Mouse (Mus musculus) embryonic facial prominence, embryonic 12.5 days (tissue): ENCODE measurements around the gene Fos. TPM values are rescaled to one million over a fixed set of nuclear protein-coding genes. Genes with fewer than 3 reads are reported as not detected.

Source experiments
- ATAC-seq: fragments of 200-750 bp; cut with Nextera tagmentation; 2 replicates; pipeline ENCODE4 v1.8.0; 2017; ENCODE audit not compliant: insufficient number of reproducible peaks, insufficient read depth, low FRiP score, low TSS enrichment
- H3K27ac ChIP-seq: fragments of 300-500 bp; sonication (generic); 2 replicates; pipeline ENCODE4 v1.5.1; 2016; ENCODE audit warnings: mild to moderate bottlenecking
- H3K27me3 ChIP-seq: fragments of 300-500 bp; sonication (generic); 2 replicates; pipeline ENCODE4 v1.6.1; 2016; ENCODE audit warnings: mild to moderate bottlenecking, moderate library complexity
- H3K36me3 ChIP-seq: fragments of 300-500 bp; sonication (generic); 2 replicates; pipeline ENCODE4 v1.6.1; 2016; ENCODE audit warnings: mild to moderate bottlenecking
- H3K4me1 ChIP-seq: fragments of 300-500 bp; sonication (generic); 2 replicates; pipeline ENCODE4 v1.6.1; 2016
- H3K4me2 ChIP-seq: fragments of 300-500 bp; sonication (generic); replicated peaks from 2 replicates; pipeline ENCODE4 v1.6.1; 2016; ENCODE audit warnings: mild to moderate bottlenecking, moderate library complexity
- H3K4me3 ChIP-seq: fragments of 300-500 bp; sonication (generic); 2 replicates; pipeline ENCODE4 v1.5.1; 2016; ENCODE audit warnings: mild to moderate bottlenecking
- H3K9ac ChIP-seq: fragments of 300-500 bp; sonication (generic); 2 replicates; pipeline ENCODE4 v1.6.1; 2016; ENCODE audit warnings: mild to moderate bottlenecking, moderate library complexity
- H3K9me3 ChIP-seq: fragments of 300-500 bp; sonication (generic); 2 replicates; pipeline ENCODE4 v1.6.1; 2016; ENCODE audit warnings: mild to moderate bottlenecking, moderate library complexity
- WGBS: fragments of 180-500 bp; shearing (Covaris S2); methylation state at CpG from one replicate; pipeline ENCODE4 v1.1.7; 2016; 5-methylcytosine and 5-hydroxymethylcytosine counted together
- polyA plus RNA-seq: library from polyadenylated mRNA; unstranded; fragments of >200 nt; fragmentation: Nextera tagmentation; extraction: Ambion mirVana; gene quantifications from 2 replicates; pipeline ENCODE4 v1.2.1, GENCODE M21; 2016

Fos gene
- polyA plus RNA-seq, 1 experiment from 2014 or later: 3.5 TPM

- Histone ChIP-seq H3K9me3 (no peaks in the 10 kb centered on the region), H3K36me3 (no peaks in the 10 kb centered on the region), H3K4me2 (no peak overlapping the region), H3K27me3 (peaks cover 23% of the 10 kb centered on the region), H3K4me1 (peaks cover 13% of the 10 kb centered on the region; the same call in 1 of the 2 replicates), H3K9ac (no peak overlapping the region), H3K4me3 (no peak overlapping the region), H3K27ac (no peak overlapping the region)
- no peak for ATAC-seq
- 65% methylated on average over 3 of the region's 3 CpGs for WGBS
Observed at GRCm38 (mm10) chr12:85477804-85478203, 4.1 kb downstream of the Fos start.

GRCm38 (mm10) chr12:85478696-85479095 is 5.0 kb downstream of the Fos start:
- H3K4me3 ChIP-seq: no peak overlapping the region
- ATAC-seq: no peak

GRCm38 (mm10) chr12:85479190-85479589 is 5.5 kb downstream of the Fos start:
- no peaks in the 10 kb centered on the region for H3K36me3 ChIP-seq
- no peaks in the 10 kb centered on the region for H3K9me3 ChIP-seq
- H3K4me2 ChIP-seq: no peak overlapping the region
- H3K4me3 ChIP-seq: no peak overlapping the region
- H3K4me1 ChIP-seq: peaks cover 10% of the 10 kb centered on the region; the same call in 1 of the 2 replicates
- peaks cover 23% of the 10 kb centered on the region for H3K27me3 ChIP-seq
- WGBS: 33% methylated on average over 3 of the region's 3 CpGs
- ATAC-seq: no peak
- H3K9ac ChIP-seq: no peak overlapping the region
- no peak overlapping the region for H3K27ac ChIP-seq

More at GRCm38 (mm10) chr12:85478696-85479095, 5.0 kb downstream of the Fos start:
- Histone ChIP-seq H3K4me1 (peaks cover 10% of the 10 kb centered on the region; the same call in 1 of the 2 replicates), H3K27ac (no peak overlapping the region), H3K9me3 (no peaks in the 10 kb centered on the region), H3K9ac (no peak overlapping the region), H3K4me2 (no peak overlapping the region), H3K27me3 (peaks cover 23% of the 10 kb centered on the region), H3K36me3 (no peaks in the 10 kb centered on the region)
- 60% methylated on average over 7 of the region's 7 CpGs for WGBS

GRCm38 (mm10) chr12:85483155-85483554 is 9.5 kb downstream of the Fos start:
- H3K9me3 ChIP-seq: no peaks in the 10 kb centered on the region
- H3K4me2 ChIP-seq: no peak overlapping the region
- no peak overlapping the region for H3K27ac ChIP-seq
- H3K4me1 ChIP-seq: peaks cover 13% of the 10 kb centered on the region
- H3K4me3 ChIP-seq: no peak overlapping the region
- 30% methylated on average over 4 of the region's 4 CpGs for WGBS
- no peak for ATAC-seq
- no peaks in the 10 kb centered on the region for H3K27me3 ChIP-seq
- H3K9ac ChIP-seq: no peak overlapping the region
- no peaks in the 10 kb centered on the region for H3K36me3 ChIP-seq

GRCm38 (mm10) chr12:85484655-85485054 is 11.0 kb downstream of the Fos start:
- Histone ChIP-seq H3K27me3 (no peaks in the 10 kb centered on the region), H3K36me3 (no peaks in the 10 kb centered on the region), H3K27ac (no peak overlapping the region), H3K9ac (no peak overlapping the region), H3K9me3 (no peaks in the 10 kb centered on the region), H3K4me2 (no peak overlapping the region), H3K4me1 (peaks cover 13% of the 10 kb centered on the region), H3K4me3 (no peak overlapping the region)
- no peak for ATAC-seq
- WGBS: 78% methylated on average over 2 of the region's 2 CpGs

- peak; percentile 89 for ATAC-seq
- peak overlapping the region; percentile 66 for H3K4me2 ChIP-seq
- no peaks in the 10 kb centered on the region for H3K36me3 ChIP-seq
- H3K27ac ChIP-seq: peak overlapping the region; percentile 47; the same call in 1 of the 2 replicates
- no peaks in the 10 kb centered on the region for H3K27me3 ChIP-seq
- peak overlapping the region; percentile 57; the same call in 1 of the 2 replicates for H3K9ac ChIP-seq
- peaks cover 13% of the 10 kb centered on the region for H3K4me1 ChIP-seq
- H3K9me3 ChIP-seq: no peaks in the 10 kb centered on the region
- WGBS: under 1% methylated on average over 52 of the region's 52 CpGs
- H3K4me3 ChIP-seq: peak overlapping the region; percentile 59
Observed at GRCm38 (mm10) chr12:85485890-85486765, 12.4 kb downstream of the Fos start.

- WGBS: under 1% methylated on average over 20 of the region's 20 CpGs
- H3K27me3 ChIP-seq: no peaks in the 10 kb centered on the region
- H3K9ac ChIP-seq: peak overlapping the region; percentile 47
- no peaks in the 10 kb centered on the region for H3K36me3 ChIP-seq
- H3K27ac ChIP-seq: no peak overlapping the region
- peak overlapping the region; percentile 66 for H3K4me2 ChIP-seq
- peaks cover 14% of the 10 kb centered on the region for H3K4me1 ChIP-seq
- no peak for ATAC-seq
- no peaks in the 10 kb centered on the region for H3K9me3 ChIP-seq
- H3K4me3 ChIP-seq: peak overlapping the region; percentile 59
Observed at GRCm38 (mm10) chr12:85486766-85487069, 13.0 kb downstream of the Fos start.

GRCm38 (mm10) chr12:85487545-85488141 is 14.0 kb downstream of the Fos start:
- Histone ChIP-seq H3K9me3 (no peaks in the 10 kb centered on the region), H3K4me3 (peak overlapping the region; percentile 59), H3K4me2 (peak overlapping the region; percentile 66), H3K27ac (no peak overlapping the region), H3K36me3 (no peaks in the 10 kb centered on the region), H3K27me3 (no peaks in the 10 kb centered on the region), H3K4me1 (peaks cover 16% of the 10 kb centered on the region), H3K9ac (no peak overlapping the region)
- no peak for ATAC-seq
- 2% methylated on average over 12 of the region's 12 CpGs for WGBS

GRCm38 (mm10) chr12:85489232-85489886 is 15.7 kb downstream of the Fos start:
- no peak overlapping the region for H3K27ac ChIP-seq
- whole genome bisulfite sequencing: 75% methylated on average over 7 of the region's 7 CpGs
- ATAC-seq: no peak

GRCm38 (mm10) chr12:85490096-85490820 is 16.6 kb downstream of the Fos start:
- Histone ChIP-seq H3K36me3 (no peaks in the 10 kb centered on the region), H3K27me3 (no peaks in the 10 kb centered on the region), H3K4me3 (no peak overlapping the region), H3K9me3 (no peaks in the 10 kb centered on the region), H3K27ac (no peak overlapping the region), H3K9ac (no peak overlapping the region), H3K4me1 (peaks cover 16% of the 10 kb centered on the region), H3K4me2 (no peak overlapping the region)
- ATAC-seq: no peak
- WGBS: 67% methylated on average over 10 of the region's 10 CpGs

More at GRCm38 (mm10) chr12:85489232-85489886, 15.7 kb downstream of the Fos start:
- Histone ChIP-seq H3K36me3 (no peaks in the 10 kb centered on the region), H3K4me2 (no peak overlapping the region), H3K27me3 (no peaks in the 10 kb centered on the region), H3K4me3 (no peak overlapping the region), H3K4me1 (peaks cover 16% of the 10 kb centered on the region), H3K9ac (no peak overlapping the region), H3K9me3 (no peaks in the 10 kb centered on the region)

- no peak overlapping the region for H3K27ac ChIP-seq
- peaks cover 16% of the 10 kb centered on the region for H3K4me1 ChIP-seq
- H3K36me3 ChIP-seq: no peaks in the 10 kb centered on the region
- no peaks in the 10 kb centered on the region for H3K27me3 ChIP-seq
- ATAC-seq: no peak
- no peak overlapping the region for H3K9ac ChIP-seq
- no peaks in the 10 kb centered on the region for H3K9me3 ChIP-seq
- no peak overlapping the region for H3K4me3 ChIP-seq
- 90% methylated on average over 1 of the region's 1 CpGs for WGBS
- H3K4me2 ChIP-seq: no peak overlapping the region
Observed at GRCm38 (mm10) chr12:85490991-85491390, 17.3 kb downstream of the Fos start.
